Mouse (Mus musculus) monocyte, adult 2 months (primary cell): ENCODE results near the gene Serpinf1.
"Not testable (repeated sequence)": the region's sequence is repeated elsewhere in the genome, so short reads cannot be mapped to it uniquely, and the experiment has no call there.

Experiments
- DNase-seq, 2 experiments: peaks; one replicate each; pipeline ENCODE4 v3.0.0; 2022; ENCODE audit warnings: low spot score in 2 of 2, low read depth in 1 of 2

Serpinf1 gene

DNA sequence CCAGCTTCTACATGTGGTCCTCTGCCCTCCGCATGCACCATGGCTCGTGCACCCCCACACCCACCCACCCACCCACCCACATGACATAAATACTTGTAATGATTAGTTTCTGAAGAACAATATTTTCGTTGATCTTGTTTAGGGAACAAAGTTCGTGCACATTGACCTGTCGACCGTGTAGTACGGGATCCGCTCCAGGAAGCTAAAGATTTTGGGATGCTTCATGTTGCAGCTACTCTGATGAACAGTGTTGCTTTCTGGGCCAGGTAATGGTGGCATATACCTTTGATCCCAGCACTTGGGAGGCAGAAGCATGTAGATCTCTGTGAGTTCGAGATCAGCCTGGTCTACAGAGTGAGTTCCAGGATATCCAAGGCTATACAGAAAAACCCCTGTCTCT lies 1.5 kb upstream of the Serpinf1 start:
- DNase-seq, result no peak

DNA sequence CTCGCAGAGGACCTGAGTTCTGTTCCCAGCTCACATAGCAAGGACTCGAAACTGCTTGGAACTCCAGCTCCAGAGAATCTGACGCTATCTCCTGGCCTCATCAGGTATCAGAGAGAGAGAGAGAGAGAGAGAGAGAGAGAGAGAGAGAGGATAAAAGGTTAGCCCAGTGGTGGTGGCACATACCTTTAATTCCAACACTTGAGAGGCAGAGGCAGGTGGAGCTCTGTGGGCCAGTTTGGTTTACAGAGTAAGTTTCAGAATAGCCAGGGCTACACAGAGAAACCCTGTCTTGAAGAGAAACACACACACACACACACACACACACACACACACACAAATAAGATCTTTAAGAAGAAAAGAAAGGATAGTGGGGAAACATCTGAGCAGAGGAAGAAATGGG lies 590 bp upstream of the Serpinf1 start:
- no peak for DNase-seq

DNA sequence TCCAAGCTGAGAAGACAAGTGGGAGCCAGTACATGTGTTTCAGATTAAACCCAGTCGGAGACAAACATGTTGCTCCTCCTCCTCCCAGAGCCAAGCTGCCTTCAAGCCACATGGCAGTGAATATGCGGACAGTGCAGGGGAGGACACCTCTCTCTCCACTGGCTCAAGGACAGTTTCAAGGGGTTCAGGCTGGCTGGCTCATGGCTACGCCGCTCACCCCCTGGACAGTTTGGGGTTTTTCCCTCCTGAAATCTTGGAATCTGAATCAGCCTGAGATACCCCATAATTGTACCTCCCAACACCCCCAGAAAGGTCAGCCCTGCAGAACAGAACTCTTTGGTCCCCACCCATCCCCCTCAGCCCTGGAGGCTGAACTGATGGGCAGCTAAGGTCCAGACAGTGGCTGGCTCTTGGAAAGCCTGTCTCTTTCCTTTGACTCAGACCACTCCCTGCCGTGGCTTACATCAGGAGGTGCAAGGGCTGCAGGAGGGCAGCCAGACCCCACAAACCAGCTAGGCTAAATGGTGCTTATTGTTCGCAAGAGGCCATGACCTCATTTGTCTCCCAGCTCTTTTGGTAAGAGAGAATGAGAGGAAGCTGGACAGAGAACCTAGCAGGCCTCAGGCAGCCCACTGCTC lies 1.0 kb downstream of the Serpinf1 start:
- no peak for DNase-seq

DNA sequence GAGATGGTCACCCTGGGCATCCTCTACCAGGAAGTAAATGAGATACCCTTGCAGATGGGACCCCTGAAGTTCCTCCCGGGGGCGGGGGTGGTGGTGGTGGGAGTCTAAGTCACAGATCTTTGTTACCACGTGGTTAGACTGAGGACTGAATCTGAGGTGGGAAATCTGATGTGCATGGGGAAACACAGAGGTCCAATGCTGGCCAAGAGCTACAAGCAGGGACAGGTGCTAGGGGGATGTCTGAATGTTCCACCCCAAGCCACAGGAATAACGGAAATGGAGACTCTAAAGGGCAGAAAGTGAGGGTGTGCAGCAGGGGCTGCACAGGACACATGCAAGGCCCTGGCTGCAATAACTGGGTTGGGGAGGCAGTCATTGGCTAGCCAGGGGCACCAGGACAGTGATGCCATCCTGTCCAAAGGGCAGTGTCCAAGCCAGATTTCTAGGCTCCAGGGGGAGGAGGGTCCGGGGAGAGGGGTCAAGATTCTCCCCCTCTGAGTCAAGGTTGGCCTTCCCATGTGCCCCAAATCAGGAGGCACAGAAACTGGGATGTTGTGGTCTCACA lies 1.6 kb downstream of the Serpinf1 start:
- no peak for DNase-seq

DNA sequence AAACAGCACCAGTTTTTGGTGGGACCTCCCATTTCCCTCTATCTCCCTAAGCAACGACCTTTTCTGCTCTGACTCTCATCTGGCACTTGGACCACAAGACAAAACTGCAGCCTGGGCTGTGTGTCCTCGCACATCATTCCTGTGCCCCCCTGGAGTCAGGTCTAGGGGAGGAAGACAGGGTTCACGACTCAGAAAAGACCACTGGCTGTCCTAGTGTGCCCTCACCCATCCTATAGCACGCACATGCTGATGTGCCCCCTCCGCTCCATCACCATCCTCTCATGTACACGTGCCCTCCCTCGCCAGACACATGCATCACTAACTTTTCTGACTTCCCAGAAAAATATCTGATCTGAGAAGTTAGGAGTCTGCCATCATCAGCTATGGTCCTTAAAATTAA lies 2.5 kb downstream of the Serpinf1 start:
- no peak for DNase-seq

DNA sequence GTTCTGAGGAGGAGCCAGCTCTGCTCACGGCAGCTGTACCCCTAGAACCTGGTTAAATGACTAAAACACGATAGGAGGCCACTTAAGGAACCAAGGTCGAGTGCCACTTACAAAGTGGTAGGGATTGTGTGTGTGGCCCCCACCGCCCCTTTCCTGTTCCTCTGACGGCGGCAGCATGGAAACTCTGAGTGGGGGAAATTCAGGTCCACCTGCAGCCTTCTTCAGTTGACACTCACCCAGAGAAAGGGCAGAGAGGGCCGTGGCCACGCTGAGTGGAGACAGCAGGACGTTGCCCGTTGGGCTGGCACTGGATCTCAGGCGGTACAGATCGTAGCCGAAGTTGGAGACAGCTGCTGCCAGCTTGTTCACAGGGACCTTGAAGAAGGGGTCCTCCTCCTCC lies 6.5 kb downstream of the Serpinf1 start:
- no peak for DNase-seq

DNA sequence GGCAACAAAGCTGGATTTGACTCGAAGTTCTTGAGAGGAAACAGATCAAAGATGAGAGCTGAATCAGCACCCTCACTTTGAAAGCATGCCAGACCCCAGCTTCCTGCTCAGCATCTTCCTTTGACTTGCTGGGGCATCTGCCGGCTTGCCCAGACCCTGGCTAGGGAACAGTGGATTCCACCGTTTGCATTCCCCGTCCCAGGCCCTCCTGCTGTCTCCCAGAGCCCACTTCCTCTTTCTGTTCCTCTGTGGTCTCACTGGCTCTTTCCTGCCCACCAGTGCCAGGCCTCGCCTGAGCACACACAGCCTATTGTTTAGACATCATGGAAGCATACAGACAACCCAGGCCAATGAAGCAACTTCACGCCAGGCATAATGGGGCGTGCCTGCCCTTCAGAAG lies 7.4 kb downstream of the Serpinf1 start:
- DNase-seq, result peak; percentile 13 to 44

DNA sequence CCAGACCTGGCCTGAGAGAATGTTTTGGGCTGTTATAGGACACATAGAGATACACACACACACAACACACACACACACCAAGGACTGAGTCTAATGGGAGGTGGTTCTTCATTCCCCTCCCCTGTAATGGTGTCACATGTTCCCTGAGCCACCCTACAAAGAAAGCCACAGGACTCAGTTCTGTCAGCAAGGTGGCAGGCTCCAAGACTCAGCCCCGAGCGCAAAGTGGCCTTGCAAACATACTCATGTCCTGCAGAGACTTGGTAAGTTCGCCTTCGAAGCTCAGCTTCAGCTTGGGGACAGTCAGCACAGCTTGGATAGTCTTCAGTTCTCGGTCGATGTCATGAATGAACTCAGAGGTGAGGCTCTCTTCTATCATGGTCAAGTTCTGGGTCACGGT lies 11.9 kb downstream of the Serpinf1 start:
- DNase-seq, result no peak

DNA sequence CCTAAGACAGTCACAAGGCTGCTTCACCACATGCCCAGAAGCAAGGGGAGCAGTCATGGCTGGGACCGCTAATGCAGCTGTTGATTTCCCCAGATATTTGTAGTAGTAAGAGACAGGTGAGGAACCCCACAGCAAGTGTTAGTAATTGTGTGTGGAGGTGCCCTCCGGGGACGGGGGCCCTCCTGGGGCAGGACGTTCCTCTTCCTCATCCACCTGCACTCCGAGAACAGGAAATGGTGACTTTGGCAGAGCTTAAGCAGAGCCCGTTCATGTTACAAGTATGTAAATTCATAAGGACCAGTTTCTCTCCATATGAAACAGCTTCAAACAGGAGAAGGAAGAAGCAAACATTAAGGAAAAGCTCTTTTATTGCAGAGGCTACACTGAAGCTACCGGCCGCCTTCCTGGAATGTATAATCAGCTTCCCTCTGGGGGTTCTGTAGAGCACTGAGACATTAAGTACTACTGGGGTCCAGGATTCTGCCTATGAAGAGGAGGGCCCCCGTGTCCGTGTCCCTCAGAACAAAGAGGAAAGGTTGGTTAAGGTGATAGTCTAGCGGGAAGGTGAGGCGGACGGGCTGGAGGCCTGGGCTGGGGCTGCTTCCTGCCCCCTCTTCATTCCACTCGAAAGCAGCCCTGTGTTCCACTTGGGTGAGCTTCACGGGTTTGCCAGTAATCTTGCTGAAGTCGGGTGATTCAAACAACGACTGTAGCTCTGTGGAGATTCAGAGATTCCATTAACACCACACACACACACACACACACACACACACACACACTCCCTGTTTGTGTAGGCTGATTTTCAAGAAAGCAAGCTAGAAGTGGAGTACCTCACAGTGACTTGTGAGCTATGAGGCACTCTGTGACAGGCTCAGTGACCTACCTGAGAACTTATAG lies 12.6 kb downstream of the Serpinf1 start:
- DNase-seq, result no peak

DNA sequence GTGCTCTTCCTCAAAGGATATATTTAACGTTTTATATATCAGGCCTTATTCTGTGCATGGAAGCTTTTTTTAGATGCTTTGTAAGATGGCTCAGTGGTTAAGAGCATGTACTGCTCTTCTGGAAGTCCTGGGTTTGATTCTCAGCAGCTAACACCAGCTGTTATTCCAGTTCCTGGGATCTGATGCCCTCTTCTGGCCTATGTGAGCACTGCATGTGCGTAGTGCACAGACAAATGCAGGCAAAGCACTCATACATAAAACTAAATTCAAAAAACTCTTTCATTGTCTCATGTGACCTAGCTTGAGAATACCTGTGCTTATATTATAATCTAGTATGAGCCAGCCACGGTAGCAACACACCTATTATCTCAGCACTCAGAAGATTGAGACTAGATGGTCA lies 15.6 kb downstream of the Serpinf1 start:
- DNase-seq, result peak in 1 of 2 experiments; percentile 53

DNA sequence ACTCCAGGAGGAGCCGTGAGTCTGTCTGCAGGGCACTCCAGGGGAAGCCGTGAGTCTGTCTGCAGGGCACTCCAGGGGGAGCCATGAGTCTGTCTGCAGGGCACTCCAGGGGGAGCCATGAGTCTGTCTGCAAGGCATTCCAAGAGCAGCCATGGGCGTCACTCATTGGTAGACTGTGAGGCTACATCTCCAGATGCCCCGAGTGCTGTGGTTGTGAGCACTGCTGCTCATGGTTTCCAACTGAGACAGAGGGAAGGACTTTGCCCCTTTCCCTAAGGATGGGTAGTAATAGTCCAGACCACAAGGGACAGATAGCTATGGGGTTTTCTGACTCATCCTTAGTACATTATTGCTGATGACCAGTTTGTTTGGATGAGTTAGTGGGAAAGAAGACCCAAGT lies 16.4 kb downstream of the Serpinf1 start:
- no peak for DNase-seq

DNA sequence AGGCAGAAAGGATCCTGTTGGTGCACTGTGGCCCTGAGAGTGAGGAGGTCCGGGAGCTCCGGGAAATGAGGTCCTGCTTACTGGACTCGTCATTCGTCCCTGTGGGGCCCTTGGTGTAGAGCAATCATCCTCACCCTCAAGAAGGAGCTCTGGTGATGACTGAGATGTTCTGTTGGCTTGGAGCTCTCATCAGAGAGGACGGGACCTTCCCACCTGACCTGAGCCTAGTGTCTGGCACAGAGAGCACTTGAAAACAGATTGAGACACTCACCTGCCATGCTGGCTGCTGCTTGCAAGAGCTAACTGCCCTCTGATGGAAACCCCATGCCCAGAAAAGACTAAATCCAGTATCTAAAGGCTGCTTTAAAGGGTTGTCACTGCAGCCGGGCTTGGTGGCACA lies 17.7 kb downstream of the Serpinf1 start:
- no peak for DNase-seq

DNA sequence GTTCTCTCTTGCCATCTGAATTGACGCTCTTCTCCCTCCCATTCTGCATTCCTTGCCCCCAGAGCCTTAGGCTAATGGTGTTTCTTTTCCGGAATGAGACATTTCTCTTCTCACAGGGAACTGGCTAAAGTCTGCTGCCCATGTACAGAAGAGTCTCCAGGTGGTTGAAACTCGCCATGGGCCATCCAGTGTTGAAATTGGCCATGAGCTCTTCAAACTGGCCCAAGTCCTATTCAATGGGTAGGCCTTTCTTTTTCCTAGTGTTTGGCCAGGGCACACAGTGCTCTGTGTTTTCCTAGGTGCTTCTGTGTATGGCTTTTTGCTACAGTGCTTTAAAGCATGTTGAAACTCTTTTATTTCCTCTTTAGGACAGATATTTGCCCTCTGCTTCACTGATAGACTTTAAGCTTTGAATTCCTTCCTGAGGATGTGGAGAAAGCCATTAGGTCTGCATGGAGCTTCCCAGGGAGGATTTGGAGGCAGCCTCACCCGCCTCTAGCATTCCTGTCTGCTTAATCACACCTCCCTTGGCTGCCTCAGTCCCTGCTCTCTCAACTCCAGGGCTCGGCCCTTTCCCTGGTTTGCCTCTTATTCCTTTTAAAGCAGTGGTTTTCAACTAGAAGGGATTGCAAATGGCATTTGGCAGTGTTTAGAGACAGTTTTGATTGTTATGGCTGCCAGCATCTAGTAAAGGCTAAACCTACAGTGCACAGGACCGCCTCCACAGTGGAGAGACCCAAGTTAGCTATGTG lies 19.0 kb downstream of the Serpinf1 start:
- no peak for DNase-seq

DNA sequence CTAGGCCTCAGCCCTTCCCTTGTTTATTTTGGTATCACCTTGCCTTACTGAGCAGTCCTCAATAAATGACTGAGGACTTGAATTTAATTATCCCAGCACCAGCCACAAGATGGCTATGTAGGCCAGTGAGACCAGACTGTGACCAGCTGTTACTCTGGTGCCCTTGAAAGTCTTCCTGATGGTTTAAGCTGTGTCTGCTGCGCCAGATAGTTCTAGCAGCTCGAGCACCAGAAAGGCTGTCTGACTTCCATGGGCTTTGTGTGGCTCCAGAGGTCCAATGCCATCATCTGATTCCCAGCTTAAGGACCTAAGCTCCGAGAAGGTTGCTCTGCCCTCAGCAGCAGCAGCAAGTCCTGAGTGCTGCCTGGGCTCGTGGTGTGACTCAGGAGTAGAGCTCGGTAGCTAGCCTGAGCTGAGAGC lies 20.2 kb downstream of the Serpinf1 start:
- no peak for DNase-seq

DNA sequence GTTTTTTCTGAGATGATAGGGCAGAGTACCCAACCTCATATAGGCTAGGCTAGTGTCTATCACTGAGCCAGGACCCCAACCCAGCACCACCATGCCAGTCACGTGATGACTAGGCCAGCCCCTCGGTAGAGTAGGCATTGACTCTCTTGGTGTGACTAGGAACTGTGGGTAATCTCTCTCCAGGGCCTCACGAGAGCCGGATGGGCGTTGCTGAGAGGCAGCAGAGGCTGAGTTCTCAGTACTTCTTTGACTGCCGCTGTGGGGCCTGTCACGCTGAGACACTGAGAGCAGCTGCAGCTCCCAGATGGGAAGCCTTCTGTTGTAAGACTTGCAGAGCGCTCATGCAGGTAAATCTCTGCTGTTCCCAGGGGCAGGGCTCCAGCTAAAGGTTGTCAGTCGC lies 22.4 kb downstream of the Serpinf1 start:
- no peak for DNase-seq

DNA sequence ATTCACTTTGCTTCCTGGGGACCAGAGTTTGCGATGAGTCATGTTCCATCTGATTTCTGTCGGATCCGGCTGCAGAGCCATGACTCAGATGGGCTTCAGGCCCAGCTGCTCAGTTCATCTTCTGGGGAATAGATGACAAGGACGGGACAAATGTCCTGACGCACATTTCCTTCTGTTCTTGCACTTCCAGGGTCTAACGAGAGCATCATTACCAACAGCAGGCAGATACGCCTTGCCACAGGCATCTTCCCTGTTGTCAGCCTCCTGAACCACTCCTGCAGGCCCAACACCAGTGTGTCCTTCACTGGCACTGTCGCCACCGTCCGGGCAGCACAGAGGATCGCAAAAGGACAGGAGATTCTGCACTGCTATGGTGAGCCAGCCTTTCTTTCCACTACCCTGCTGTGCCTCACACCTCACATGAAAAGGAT lies 23.1 kb downstream of the Serpinf1 start:
- no peak for DNase-seq

DNA sequence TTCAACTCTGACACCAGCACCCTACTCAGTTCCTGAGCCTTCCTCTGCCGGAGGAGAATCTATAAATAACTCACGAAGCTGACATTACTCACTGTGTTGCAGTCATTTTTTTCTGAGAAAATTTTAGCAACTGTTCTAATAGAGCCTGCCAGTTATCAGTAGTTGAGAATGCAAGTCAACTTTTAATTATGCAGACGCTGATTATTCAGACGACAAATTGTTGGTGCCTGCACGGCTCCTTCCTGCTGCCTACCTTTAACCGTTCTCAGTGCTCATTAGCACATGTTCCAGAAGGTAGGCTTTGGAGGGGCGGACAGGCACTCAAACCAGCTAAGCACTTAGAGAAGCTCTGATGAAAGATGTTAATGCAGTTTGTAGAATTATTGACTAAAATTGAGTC lies 25.0 kb downstream of the Serpinf1 start:
- no peak for DNase-seq

DNA sequence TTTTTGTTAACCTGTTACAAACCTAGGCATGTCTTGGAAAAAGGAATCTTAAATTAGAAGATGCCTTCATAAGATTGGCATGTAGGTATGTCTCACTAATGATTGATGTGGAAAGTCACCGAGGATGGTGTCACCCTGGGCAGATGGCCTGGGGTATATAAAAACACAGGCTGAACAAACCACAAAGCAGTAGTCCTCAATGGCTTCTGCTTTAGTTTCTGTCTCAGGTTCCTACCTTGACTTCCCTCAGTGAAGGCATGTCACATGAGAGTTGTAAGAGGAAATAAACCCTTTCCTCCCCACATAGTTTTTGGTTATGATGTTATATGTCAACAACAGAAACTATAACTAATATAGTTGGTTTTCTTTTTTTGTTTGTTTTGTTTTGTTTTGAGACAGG lies 26.9 kb downstream of the Serpinf1 start:
- DNase-seq, result no peak

DNA sequence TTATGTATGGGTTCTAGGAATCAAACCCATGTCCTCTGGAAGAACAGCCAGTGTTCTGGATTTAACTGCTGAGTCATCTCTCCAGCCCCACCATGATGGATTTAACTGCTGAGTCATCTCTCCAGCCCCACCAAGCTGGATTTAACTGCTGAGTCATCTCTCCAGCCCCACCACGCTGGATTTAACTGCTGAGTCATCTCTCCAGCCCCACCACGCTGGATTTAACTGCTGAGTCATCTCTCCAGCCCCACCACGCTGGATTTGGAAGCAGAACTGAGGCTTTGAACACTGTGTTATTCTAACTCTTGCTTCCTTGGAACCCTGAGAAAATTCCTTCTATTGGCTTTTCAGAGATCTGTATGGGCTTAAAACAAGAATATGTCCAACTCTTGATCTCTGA lies 39.0 kb downstream of the Serpinf1 start:
- DNase-seq, result not testable (repeated sequence)

DNA sequence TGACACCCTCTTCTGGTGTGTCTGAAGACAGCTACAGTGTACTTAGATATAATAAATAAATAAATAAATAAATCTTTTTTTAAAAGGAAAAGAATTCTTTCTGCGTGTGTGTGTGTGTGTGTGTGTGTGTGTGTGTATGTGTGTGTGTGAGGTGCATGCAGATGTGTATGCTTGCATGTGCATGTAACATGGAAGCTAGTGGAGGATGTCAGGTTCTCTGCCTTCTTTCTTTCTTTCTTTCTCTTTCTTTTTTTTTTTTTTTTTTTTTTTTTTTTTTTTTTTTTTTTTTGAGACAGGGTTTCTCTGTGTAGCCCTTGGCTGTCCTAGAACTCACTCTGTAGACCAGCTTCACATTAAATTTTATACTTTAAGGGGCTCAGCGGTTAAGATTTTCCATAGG lies 43.7 kb downstream of the Serpinf1 start:
- DNase-seq, result not testable (repeated sequence)

DNA sequence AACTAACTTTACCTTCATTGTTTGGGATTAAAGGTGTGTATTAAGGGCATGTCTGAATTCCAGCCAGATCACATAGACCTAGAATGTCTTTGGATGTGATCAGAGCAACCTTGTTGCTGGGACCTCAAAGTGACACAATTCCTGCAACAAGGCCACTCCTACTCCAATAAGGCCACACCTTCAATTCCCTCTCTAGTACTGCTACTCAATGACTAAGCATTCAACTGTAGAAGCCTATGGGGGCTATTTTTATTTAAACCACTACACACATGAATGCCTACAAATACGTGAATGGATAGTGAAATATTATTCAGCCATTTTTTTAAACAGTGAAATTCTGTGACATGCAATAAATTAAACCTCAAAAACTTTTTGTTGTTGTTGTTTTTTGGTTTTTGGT lies 45.4 kb downstream of the Serpinf1 start:
- no peak for DNase-seq
